Mouse (Mus musculus) ES-Bruce4 (cell line): ENCODE results near the gene Rxrg. TPM values are rescaled to one million over a fixed set of nuclear protein-coding genes. Genes with fewer than 3 reads are reported as not detected.

Experiments
- H3K27ac ChIP-seq: 2 replicates; pipeline ENCODE4 v1.5.1; 2012; ENCODE audit warnings: low read length, inconsistent platforms; ENCODE audit not compliant: insufficient read depth
- H3K27me3 ChIP-seq: 2 replicates; pipeline ENCODE4 v1.6.1; 2012; ENCODE audit warnings: mild to moderate bottlenecking, low read length, inconsistent platforms; ENCODE audit not compliant: control insufficient read depth, poor library complexity, insufficient read depth, severe bottlenecking
- H3K36me3 ChIP-seq: 2 replicates; pipeline ENCODE4 v1.6.1; 2012; ENCODE audit warnings: inconsistent platforms, mild to moderate bottlenecking, low read length, moderate library complexity; ENCODE audit not compliant: control insufficient read depth, poor library complexity, insufficient read depth, severe bottlenecking
- H3K4me1 ChIP-seq: one replicate; pipeline ENCODE4 v1.8.1; 2011; ENCODE audit warnings: low read length; ENCODE audit not compliant: control insufficient read depth, insufficient read depth
- H3K4me3 ChIP-seq: 2 replicates; pipeline ENCODE4 v1.5.1; 2011; ENCODE audit warnings: low read depth, mild to moderate bottlenecking, low read length
- H3K9ac ChIP-seq: 2 replicates; pipeline ENCODE4 v1.6.1; 2012; ENCODE audit warnings: low read depth, mild to moderate bottlenecking, inconsistent platforms; ENCODE audit not compliant: poor library complexity, severe bottlenecking
- H3K9me3 ChIP-seq: replicated peaks from 2 replicates; pipeline ENCODE4 v1.6.1; 2012; ENCODE audit warnings: mild to moderate bottlenecking, low read length, inconsistent platforms; ENCODE audit not compliant: control insufficient read depth, poor library complexity, insufficient read depth, severe bottlenecking
- CTCF ChIP-seq: IDR thresholded peaks from one replicate; pipeline ENCODE4 v1.8.1; 2011; ENCODE audit warnings: low read depth, low read length
- EP300 ChIP-seq: IDR thresholded peaks from 2 replicates; pipeline ENCODE4 v1.6.1; 2011; ENCODE audit warnings: low read depth, low read length; ENCODE audit not compliant: insufficient read depth
- POLR2A ChIP-seq: IDR thresholded peaks from one replicate; pipeline ENCODE4 v1.8.1; 2011; ENCODE audit warnings: low read length; ENCODE audit not compliant: insufficient read depth
- polyA plus RNA-seq: library from polyadenylated mRNA; stranded (reverse); fragments of >200 nt; gene quantifications from 2 replicates; pipeline ENCODE4 v1.2.4, GENCODE M21; 2011; ENCODE audit warnings: low read depth; ENCODE audit not compliant: missing spikeins, insufficient read depth, insufficient read length

Rxrg gene
- polyA plus RNA-seq, 1 experiment: not detected

DNA sequence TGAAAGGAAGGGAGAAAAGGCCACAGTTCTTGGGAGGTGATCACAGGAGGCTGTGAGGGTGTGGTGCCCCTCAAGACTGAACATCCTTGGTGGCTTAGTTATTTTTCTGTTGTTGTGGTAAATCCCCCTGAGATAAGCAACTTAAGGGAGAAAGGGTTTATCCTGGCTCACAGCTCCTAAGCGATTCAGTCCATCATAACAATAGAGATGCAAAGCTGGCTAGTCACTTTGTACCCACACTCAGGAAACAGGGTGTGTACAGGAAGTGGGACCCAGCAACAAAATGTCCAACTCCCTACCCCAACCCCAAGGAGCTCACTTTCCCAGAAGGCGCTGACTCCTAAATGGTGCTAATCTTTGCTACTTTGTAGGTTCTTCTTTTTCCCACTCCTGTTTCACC is 54.2 kb downstream of the Rxrg start:
- TF ChIP-seq EP300: no peak
- TF ChIP-seq CTCF: no peak
- TF ChIP-seq POLR2A: no peak
- H3K27me3 ChIP-seq: no peaks in the 10 kb centered on the region

GRCm38 (mm10) chr1:167659065-167659464 is 60.9 kb downstream of the Rxrg start:
- Histone ChIP-seq H3K27ac (no peak overlapping the region), H3K9me3 (no peaks in the 10 kb centered on the region), H3K4me3 (no peak overlapping the region), H3K27me3 (no peaks in the 10 kb centered on the region), H3K4me1 (no peaks in the 10 kb centered on the region), H3K36me3 (no peaks in the 10 kb centered on the region), H3K9ac (no peak overlapping the region)
- no peak for TF ChIP-seq EP300
- no peak for TF ChIP-seq CTCF
- TF ChIP-seq POLR2A: no peak

More for the DNA sequence above, 54.2 kb downstream of the Rxrg start:
- Histone ChIP-seq H3K9ac (no peak overlapping the region), H3K4me3 (no peak overlapping the region), H3K4me1 (peaks cover 1% of the 10 kb centered on the region), H3K9me3 (no peaks in the 10 kb centered on the region), H3K36me3 (no peaks in the 10 kb centered on the region), H3K27ac (no peak overlapping the region)

- Histone ChIP-seq H3K9me3 (no peaks in the 10 kb centered on the region), H3K4me3 (peak overlapping the region; percentile 47), H3K36me3 (no peaks in the 10 kb centered on the region), H3K27ac (no peak overlapping the region), H3K27me3 (no peaks in the 10 kb centered on the region), H3K9ac (0 out of 2 replicates have a peak overlapping the region, but pooled peaks have one; percentile 4), H3K4me1 (no peaks in the 10 kb centered on the region)
- TF ChIP-seq EP300 (no peak), POLR2A (no peak), CTCF (no peak)
Measured at GRCm38 (mm10) chr1:167660521-167661101, 62.4 kb downstream of the Rxrg start.

- H3K4me1 ChIP-seq: no peaks in the 10 kb centered on the region
- no peak overlapping the region for H3K27ac ChIP-seq
- no peaks in the 10 kb centered on the region for H3K27me3 ChIP-seq
- H3K36me3 ChIP-seq: no peaks in the 10 kb centered on the region
- H3K9ac ChIP-seq: 0 out of 2 replicates have a peak overlapping the region, but pooled peaks have one; percentile 4
- TF ChIP-seq EP300 (no peak), POLR2A (no peak), CTCF (no peak)
- no peaks in the 10 kb centered on the region for H3K9me3 ChIP-seq
- peak overlapping the region; percentile 3; the same call in 1 of the 2 replicates for H3K4me3 ChIP-seq
Measured at GRCm38 (mm10) chr1:167661123-167661522, 62.9 kb downstream of the Rxrg start.

DNA sequence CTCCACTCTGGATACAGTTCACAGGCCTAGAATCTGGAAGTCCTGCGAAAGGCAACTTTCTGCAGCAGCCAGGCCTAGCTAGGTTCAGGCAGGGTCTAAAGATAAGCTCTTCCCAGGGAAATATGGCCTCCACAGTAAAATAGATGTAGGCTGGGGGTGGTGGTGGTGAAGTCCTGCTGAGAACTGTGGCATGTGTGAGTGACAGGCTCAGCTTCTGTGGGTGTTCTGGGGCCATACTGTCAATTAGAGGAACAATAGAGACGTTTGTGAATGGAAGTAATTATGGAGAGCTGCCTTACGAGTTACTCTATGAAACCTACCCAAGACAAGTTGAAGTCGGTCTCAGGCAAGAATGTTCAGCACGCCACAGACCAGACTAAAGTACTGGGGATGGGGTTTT is 65.0 kb downstream of the Rxrg start:
- H3K9me3 ChIP-seq: no peaks in the 10 kb centered on the region
- H3K4me3 ChIP-seq: no peak overlapping the region
- no peaks in the 10 kb centered on the region for H3K4me1 ChIP-seq
- no peaks in the 10 kb centered on the region; the same call in 1 of the 2 replicates for H3K27me3 ChIP-seq
- no peak overlapping the region for H3K9ac ChIP-seq
- TF ChIP-seq EP300 (no peak), POLR2A (no peak), CTCF (no peak)
- no peaks in the 10 kb centered on the region for H3K36me3 ChIP-seq
- no peak overlapping the region for H3K27ac ChIP-seq

- Histone ChIP-seq H3K9ac (no peak overlapping the region), H3K4me1 (no peaks in the 10 kb centered on the region), H3K4me3 (no peak overlapping the region), H3K36me3 (no peaks in the 10 kb centered on the region), H3K27me3 (peaks cover 1% of the 10 kb centered on the region; the same call in 1 of the 2 replicates), H3K27ac (no peak overlapping the region), H3K9me3 (no peaks in the 10 kb centered on the region)
- TF ChIP-seq CTCF: peak; percentile 94
- TF ChIP-seq EP300: no peak
- no peak for TF ChIP-seq POLR2A
Measured at GRCm38 (mm10) chr1:167669796-167670195, 71.6 kb downstream of the Rxrg start.
